Mouse (Mus musculus): ENCODE data around the gene Krt78. TPM values are rescaled to one million over a fixed set of nuclear protein-coding genes. Genes with fewer than 3 reads are reported as not detected.
"Not testable (repeated sequence)": the region's sequence is repeated elsewhere in the genome, so short reads cannot be mapped to it uniquely, and the experiment has no call there.

Gene Krt78
- polyA plus RNA-seq (2016; fragmentation: Nextera tagmentation; extraction: Ambion mirVana), result not detected in 2 replicates

DNA sequence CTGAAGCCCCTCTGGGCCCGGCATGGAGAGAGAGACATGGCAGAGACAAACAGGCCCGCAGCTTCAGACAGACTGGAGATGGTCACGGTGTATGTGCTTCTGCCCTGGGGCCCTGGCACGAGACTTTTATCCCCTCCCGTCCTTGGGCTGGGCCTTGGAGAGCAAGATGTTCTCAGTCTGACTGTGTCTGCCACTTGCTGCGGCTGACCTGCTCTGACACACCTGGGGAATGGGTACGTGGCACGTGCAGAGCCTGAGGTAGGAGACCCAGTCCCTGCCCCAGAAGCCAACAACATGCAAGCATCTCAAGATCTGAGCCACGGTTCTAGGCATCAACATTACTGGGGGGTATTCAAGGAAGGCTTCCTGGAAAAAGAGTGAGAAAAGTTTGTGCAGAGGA is at the start of gene Krt78:
Gene Krt78, minus strand, starts transcription at position 101 of the 400 bp plus-strand sequence.
- WGBS, result 82% methylated on average over 9 of the region's 9 CpGs
- H3K4me3 ChIP-seq, result no peak within 1 kb of the TSS
- H3K4me1 ChIP-seq, result no peaks in the 10 kb centered on the region
- no peaks in the 10 kb centered on the region for H3K9me3 ChIP-seq (replicated peaks)
- H3K27me3 ChIP-seq, result no peaks in the 10 kb centered on the region
- no peaks in the 10 kb centered on the region for H3K36me3 ChIP-seq
- no peak within 1 kb of the TSS for H3K4me2 ChIP-seq (replicated peaks)
- H3K27ac ChIP-seq, result no peak within 1 kb of the TSS
- ATAC-seq (ENCODE audit: low FRiP score), result no peak
- no peak within 1 kb of the TSS for H3K9ac ChIP-seq

DNA sequence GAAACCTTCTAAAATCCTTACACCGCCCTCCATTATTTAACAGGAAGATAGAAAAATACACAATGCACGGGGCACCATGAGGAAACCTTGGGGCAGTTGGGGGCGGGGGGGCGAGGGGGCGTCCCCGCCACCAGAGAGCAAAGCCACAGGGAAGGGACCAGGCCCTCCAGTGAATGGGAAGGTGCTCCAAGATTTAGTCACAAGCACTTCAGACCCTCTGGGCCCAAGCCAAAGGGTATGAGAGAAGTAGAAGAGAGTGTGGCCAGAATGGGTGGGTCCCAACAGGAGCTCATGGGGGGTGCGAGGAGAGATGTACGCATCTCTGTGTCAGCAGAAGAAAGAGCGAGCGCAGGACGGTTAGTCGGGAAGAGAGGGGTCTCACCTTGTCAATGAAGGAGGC is 49.4 kb upstream of the Krt78 start:
- Histone ChIP-seq H3K4me2 (replicated peaks) (peak overlapping the region; percentile 50), H3K36me3 (no peaks in the 10 kb centered on the region), H3K27ac (no peak overlapping the region), H3K9ac (no peak overlapping the region; the same call in 1 of the 2 replicates), H3K9me3 (replicated peaks) (no peaks in the 10 kb centered on the region), H3K4me3 (peak overlapping the region; percentile 30), H3K27me3 (peaks cover 60% of the 10 kb centered on the region), H3K4me1 (peaks cover 37% of the 10 kb centered on the region)
- ATAC-seq (ENCODE audit: low FRiP score), result no peak
- WGBS, result 14% methylated on average over 12 of the region's 12 CpGs

DNA sequence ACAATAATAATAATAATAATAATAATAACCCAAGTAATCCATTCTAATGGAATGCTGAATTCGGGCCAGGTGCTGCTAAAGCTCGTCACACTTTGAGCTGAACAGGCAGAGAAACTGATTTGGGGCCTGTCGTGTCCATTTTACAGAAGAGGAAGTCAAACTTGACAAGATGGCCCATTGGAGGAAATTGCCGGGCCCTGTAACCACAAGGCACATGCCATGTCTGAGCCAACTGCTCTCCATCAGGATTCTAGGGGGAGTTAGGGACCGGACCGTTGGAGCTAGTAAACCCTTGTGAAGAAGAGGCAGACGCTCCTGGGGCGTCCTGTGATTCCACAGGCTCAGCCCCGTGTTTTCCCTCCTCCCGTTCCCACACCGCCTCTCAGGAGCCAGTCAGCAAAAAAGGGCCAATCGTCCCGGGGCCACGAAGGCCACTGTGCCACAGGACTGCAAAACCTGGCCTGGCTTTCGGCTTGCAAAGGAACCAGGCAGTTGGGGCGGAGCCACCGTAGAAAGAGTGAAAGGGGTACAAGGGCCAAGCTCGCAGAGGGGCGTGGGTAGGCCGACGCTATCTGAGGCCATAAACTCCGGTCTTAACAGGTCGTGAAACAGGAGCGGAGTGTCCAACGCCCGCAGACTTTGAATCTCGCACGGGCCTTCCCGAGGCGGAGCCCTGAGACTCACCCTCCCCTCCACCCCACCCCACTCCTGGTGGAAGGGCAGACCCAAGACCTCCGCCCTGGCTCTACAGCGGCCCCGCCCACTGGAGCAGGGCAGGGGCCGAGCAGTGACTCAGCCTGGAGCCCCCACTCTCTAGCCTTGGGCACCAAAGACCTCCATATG is 48.8 kb upstream of the Krt78 start:
- Histone ChIP-seq H3K9ac (peak overlapping the region; percentile 50; the same call in 1 of the 2 replicates), H3K4me2 (replicated peaks) (peak overlapping the region; percentile 50), H3K4me1 (peaks cover 34% of the 10 kb centered on the region), H3K27me3 (peaks cover 64% of the 10 kb centered on the region), H3K27ac (no peak overlapping the region), H3K4me3 (peak overlapping the region; percentile 30), H3K9me3 (replicated peaks) (no peaks in the 10 kb centered on the region), H3K36me3 (no peaks in the 10 kb centered on the region)
- 2% methylated on average over 34 of the region's 34 CpGs for WGBS
- peak; percentile 30; the same call in 1 of the 2 replicates for ATAC-seq (ENCODE audit: low FRiP score)

GRCm38 (mm10) chr15:101999676-102000335 is 45.7 kb upstream of the Krt78 start:
- WGBS, result 91% methylated on average over 11 of the region's 11 CpGs
- Histone ChIP-seq H3K27ac (no peak overlapping the region), H3K36me3 (no peaks in the 10 kb centered on the region), H3K9ac (no peak overlapping the region), H3K4me1 (peaks cover 14% of the 10 kb centered on the region), H3K27me3 (peaks cover 49% of the 10 kb centered on the region), H3K4me3 (no peak overlapping the region), H3K9me3 (replicated peaks) (0 out of 2 replicates have a peak, but pooled peaks cover 5% of the 10 kb centered on the region), H3K4me2 (replicated peaks) (no peak overlapping the region)
- ATAC-seq (ENCODE audit: low FRiP score), result no peak

DNA sequence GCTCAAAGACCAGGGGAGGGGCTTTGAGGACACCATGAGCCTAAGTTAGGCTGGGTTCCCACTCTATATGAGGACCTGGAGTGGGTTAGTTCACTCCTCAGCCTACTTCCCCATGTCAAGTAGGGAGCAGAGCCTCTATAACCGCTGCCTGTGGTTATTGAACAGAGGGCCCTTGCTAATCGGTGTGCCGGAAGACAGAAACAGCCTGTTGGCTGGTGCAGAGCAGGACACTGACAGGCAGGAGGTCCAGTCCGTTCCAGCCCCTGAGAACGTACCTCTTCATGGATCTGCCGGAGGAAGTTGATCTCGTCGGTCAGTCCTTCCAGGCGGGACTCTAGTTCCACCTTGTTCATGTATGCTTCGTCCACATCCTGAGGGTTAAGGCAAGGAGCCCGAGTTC is 45.1 kb upstream of the Krt78 start:
- Histone ChIP-seq H3K4me2 (replicated peaks) (no peak overlapping the region), H3K9ac (no peak overlapping the region), H3K36me3 (no peaks in the 10 kb centered on the region), H3K27me3 (peaks cover 43% of the 10 kb centered on the region), H3K9me3 (replicated peaks) (0 out of 2 replicates have a peak, but pooled peaks cover 5% of the 10 kb centered on the region), H3K4me1 (peaks cover 14% of the 10 kb centered on the region), H3K4me3 (no peak overlapping the region), H3K27ac (no peak overlapping the region)
- ATAC-seq (ENCODE audit: low FRiP score), result no peak
- WGBS, result 91% methylated on average over 11 of the region's 11 CpGs

- not testable (repeated sequence) for H3K27ac ChIP-seq; H3K4me1 ChIP-seq; H3K9me3 ChIP-seq (replicated peaks); H3K4me2 ChIP-seq (replicated peaks); ATAC-seq (ENCODE audit: low FRiP score); H3K9ac ChIP-seq; H3K4me3 ChIP-seq; H3K36me3 ChIP-seq
- 87% methylated on average over 11 of the region's 11 CpGs for WGBS
- peaks cover 17% of the 10 kb centered on the region for H3K27me3 ChIP-seq
Observed at GRCm38 (mm10) chr15:101996450-101997078, 42.5 kb upstream of the Krt78 start.

DNA sequence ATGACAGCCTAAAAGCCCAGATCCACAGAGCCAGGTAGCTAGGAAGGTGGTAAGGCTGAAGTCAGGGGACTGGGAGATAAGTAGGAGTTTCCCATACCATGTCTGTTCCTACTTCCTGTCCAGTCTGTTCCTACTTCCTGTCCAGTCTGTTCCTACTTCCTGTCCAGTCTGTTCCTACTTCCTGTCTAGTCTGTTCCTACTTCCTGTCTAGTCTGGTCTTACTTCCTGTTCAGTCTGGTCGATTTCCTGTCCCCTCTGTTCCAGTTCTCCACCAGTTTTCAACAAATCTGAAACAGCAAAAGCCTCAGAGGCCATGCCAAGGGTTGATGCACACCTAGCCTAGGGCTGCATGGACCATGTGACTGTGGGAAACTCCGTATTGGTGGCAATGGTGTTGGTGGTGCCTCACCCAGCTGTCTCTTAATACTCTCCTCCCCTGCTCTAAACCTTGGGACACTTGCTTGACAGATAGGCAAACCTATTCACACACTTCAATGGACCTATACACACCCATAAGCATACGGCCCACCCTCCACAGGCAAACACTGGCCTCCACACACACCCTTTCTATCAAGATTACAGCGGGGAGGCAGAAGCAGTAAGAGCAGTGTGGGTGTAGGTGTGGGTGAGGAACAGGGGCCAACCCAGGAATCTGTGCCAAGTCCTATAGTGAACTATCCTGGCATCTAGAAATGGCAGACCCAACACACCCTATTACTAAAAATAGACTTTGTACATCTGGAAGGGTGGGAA is 41.6 kb upstream of the Krt78 start:
- Histone ChIP-seq H3K4me2 (replicated peaks) (no peak overlapping the region), H3K9ac (no peak overlapping the region), H3K27ac (no peak overlapping the region), H3K4me3 (no peak overlapping the region), H3K36me3 (no peaks in the 10 kb centered on the region), H3K9me3 (replicated peaks) (0 out of 2 replicates have a peak, but pooled peaks cover 5% of the 10 kb centered on the region), H3K4me1 (no peaks in the 10 kb centered on the region), H3K27me3 (peaks cover 14% of the 10 kb centered on the region)
- ATAC-seq (ENCODE audit: low FRiP score), result no peak
- 91% methylated on average over 4 of the region's 4 CpGs for WGBS

- Histone ChIP-seq H3K27ac (no peak overlapping the region), H3K27me3 (peaks cover 10% of the 10 kb centered on the region; the same call in 1 of the 2 replicates), H3K36me3 (no peaks in the 10 kb centered on the region), H3K4me3 (no peak overlapping the region), H3K4me2 (replicated peaks) (no peak overlapping the region), H3K4me1 (no peaks in the 10 kb centered on the region), H3K9me3 (replicated peaks) (0 out of 2 replicates have a peak, but pooled peaks cover 5% of the 10 kb centered on the region), H3K9ac (no peak overlapping the region)
- WGBS, result 92% methylated on average over 6 of the region's 6 CpGs
- ATAC-seq (ENCODE audit: low FRiP score), result no peak
Observed at GRCm38 (mm10) chr15:101994365-101994764, 40.3 kb upstream of the Krt78 start.

DNA sequence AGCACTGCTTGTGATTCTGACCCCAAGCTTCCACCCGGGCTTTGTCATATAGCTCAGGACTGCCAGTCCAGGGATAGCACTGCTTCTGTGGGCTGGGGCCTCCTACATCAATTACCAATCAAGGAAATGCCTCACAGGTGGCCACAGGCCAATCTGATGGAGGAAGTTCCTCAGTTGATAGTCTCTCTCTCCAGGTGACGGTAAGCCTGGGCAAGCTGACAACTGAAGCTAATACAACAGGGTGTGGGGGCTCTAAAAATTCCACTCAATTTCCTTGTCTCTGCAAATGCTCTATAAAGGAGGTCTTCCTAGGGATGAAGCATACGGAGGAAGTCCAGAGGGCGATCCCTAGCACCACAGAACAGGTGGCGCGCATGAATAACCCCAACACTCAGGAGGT is 36.9 kb upstream of the Krt78 start:
- WGBS, result 92% methylated on average over 6 of the region's 6 CpGs
- Histone ChIP-seq H3K27me3 (peaks cover 18% of the 10 kb centered on the region), H3K9ac (no peak overlapping the region), H3K4me1 (no peaks in the 10 kb centered on the region), H3K4me2 (replicated peaks) (no peak overlapping the region), H3K4me3 (no peak overlapping the region), H3K27ac (no peak overlapping the region), H3K36me3 (no peaks in the 10 kb centered on the region), H3K9me3 (replicated peaks) (0 out of 2 replicates have a peak, but pooled peaks cover 5% of the 10 kb centered on the region)
- ATAC-seq (ENCODE audit: low FRiP score), result no peak

- WGBS, result 64% methylated on average over 8 of the region's 8 CpGs
- Histone ChIP-seq H3K9ac (no peak overlapping the region), H3K9me3 (replicated peaks) (no peaks in the 10 kb centered on the region), H3K27ac (no peak overlapping the region), H3K4me1 (peaks cover 3% of the 10 kb centered on the region), H3K4me2 (replicated peaks) (no peak overlapping the region), H3K4me3 (no peak overlapping the region), H3K27me3 (peaks cover 19% of the 10 kb centered on the region), H3K36me3 (no peaks in the 10 kb centered on the region)
- ATAC-seq (ENCODE audit: low FRiP score), result no peak
Observed at GRCm38 (mm10) chr15:101988714-101989113, 34.6 kb upstream of the Krt78 start.

GRCm38 (mm10) chr15:101988119-101988518 is 34.0 kb upstream of the Krt78 start:
- Histone ChIP-seq H3K27me3 (peaks cover 19% of the 10 kb centered on the region), H3K4me2 (replicated peaks) (no peak overlapping the region), H3K36me3 (no peaks in the 10 kb centered on the region), H3K9ac (no peak overlapping the region), H3K4me1 (peaks cover 3% of the 10 kb centered on the region), H3K4me3 (no peak overlapping the region), H3K27ac (no peak overlapping the region), H3K9me3 (replicated peaks) (no peaks in the 10 kb centered on the region)
- 2% methylated on average over 10 of the region's 10 CpGs for WGBS
- no peak for ATAC-seq (ENCODE audit: low FRiP score)

Measured in hindbrain, embryonic 12.5 days (tissue).